In the genomic region with DNA sequence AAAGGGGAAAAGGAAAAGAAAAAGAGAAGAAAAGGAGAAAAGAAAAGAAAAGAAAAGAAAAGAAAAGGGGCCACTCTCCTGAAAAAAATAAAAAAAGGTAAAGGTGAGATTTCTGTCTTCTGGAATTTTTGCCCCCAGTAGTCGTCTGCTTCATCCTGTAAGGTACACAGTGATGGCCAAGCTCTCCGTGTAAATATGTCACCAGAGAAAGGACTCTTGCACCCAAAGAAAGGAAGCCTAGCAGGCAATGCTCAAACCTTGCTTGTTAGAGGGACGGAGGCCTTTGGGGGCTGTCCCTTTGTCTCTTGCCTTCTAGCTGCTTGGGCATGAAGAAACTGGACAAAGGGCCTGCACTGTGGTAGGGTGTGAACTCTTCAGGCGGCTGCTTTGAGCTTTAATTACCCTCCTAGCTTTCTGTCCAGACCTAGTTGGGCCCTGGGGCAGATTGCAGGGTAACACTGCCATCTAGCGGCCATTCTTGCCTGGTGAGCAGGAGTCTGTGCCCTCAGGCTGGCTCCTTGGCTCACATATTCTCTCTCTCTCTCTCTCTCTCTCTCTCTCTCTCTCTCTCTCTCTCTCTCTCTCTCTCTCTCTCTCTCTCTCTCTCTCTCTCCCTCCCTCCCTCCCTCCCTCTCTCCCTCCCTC, we compare ENCODE assay signal across 8 mouse cellular contexts.
DNase-seq lines count a peak whose midpoint lies in the region; ATAC-seq lines count a peak whose summit lies in the region.

No protein-coding gene starts in this region.

- ATAC-seq in intestine, embryonic 14.5 days (replicated peaks; ENCODE audit: low FRiP score, low TSS enrichment, low read depth), result peak; percentile 94
- peak; percentile 99 for ATAC-seq in midbrain, embryonic 11.5 days (ENCODE audit: low FRiP score)
- no peak for ATAC-seq in activated CD4-positive, CD25-positive, alpha-beta regulatory T cell, adult 4 months

- intact Hi-C loops in left cerebral cortex, postnatal 14 days (cut with DNase I), result loop anchor here (10.0 kb wide), 1 partner anchor 757 kb away; no protein-coding TSS in a partner anchor

- no peaks in the 10 kb centered on the region; the same call in 1 of the 2 replicates for H3K4me1 ChIP-seq in intestine, embryonic 14.5 days (replicated peaks; ENCODE audit: control insufficient read depth, insufficient read depth, low read length)
- H3K4me1 ChIP-seq in midbrain, embryonic 11.5 days (ENCODE audit: control insufficient read depth, insufficient read depth, low read length), result peaks cover 6% of the 10 kb centered on the region

- no peaks in the 10 kb centered on the region for H3K9me3 ChIP-seq in intestine, embryonic 14.5 days (ENCODE audit: control insufficient read depth, low read length)
- H3K9me3 ChIP-seq in midbrain, embryonic 11.5 days (ENCODE audit: control insufficient read depth, low read length), result no peaks in the 10 kb centered on the region

- no peaks in the 10 kb centered on the region for H3K36me3 ChIP-seq in intestine, embryonic 14.5 days (ENCODE audit: control insufficient read depth, insufficient read depth, low read length)
- no peaks in the 10 kb centered on the region for H3K36me3 ChIP-seq in midbrain, embryonic 11.5 days (ENCODE audit: control insufficient read depth, insufficient read depth, low read length)

- H3K9ac ChIP-seq in intestine, embryonic 14.5 days (ENCODE audit: low read length), result no peak overlapping the region
- 0 out of 2 replicates have a peak overlapping the region, but pooled peaks have one; percentile 31 for H3K9ac ChIP-seq in midbrain, embryonic 11.5 days (ENCODE audit: low read length)

- DNase-seq in adrenal gland, adult (ENCODE audit: inconsistent age in 2 of 2, low spot score in 1 of 2), result peak; percentile 67 to 93
- peak; percentile 96 for DNase-seq in embryo, embryonic 10 days (ENCODE audit: low spot score)
- peak; percentile 7 for DNase-seq in gastrocnemius, postnatal 25 days
- DNase-seq in intestine, embryonic 14.5 days (ENCODE audit: low spot score), result peak; percentile 95
- DNase-seq in left cerebral cortex, postnatal 14 days (ENCODE audit: low spot score in 2 of 2), result peak; percentile 91 to 95
- peak; percentile 99 for DNase-seq in midbrain, embryonic 11.5 days (ENCODE audit: low spot score, missing footprints)
- peak; percentile 19 for DNase-seq in skeletal muscle tissue, adult 2 months (ENCODE audit: low read depth, low spot score)

- H3K27me3 ChIP-seq in intestine, embryonic 14.5 days (replicated peaks; ENCODE audit: control insufficient read depth, insufficient read depth, low read length), result no peaks in the 10 kb centered on the region
- H3K27me3 ChIP-seq in midbrain, embryonic 11.5 days (ENCODE audit: control insufficient read depth, insufficient read depth, low read length), result no peaks in the 10 kb centered on the region

- peak overlapping the region; percentile 31; the same call in 1 of the 2 replicates for H3K4me2 ChIP-seq in intestine, embryonic 14.5 days (ENCODE audit: low read length)
- peak overlapping the region; percentile 19; the same call in 1 of the 2 replicates for H3K4me2 ChIP-seq in midbrain, embryonic 11.5 days

- WGBS in intestine, embryonic 14.5 days, result 8% methylated on average over 5 of the region's 5 CpGs
- 2% methylated on average over 5 of the region's 5 CpGs for WGBS in midbrain, embryonic 11.5 days

- no peak overlapping the region for H3K27ac ChIP-seq in intestine, embryonic 14.5 days (ENCODE audit: low read depth)
- H3K27ac ChIP-seq in midbrain, embryonic 11.5 days (ENCODE audit: low read depth, low read length), result 0 out of 2 replicates have a peak overlapping the region, but pooled peaks have one; percentile 44

- H3K4me3 ChIP-seq in intestine, embryonic 14.5 days (ENCODE audit: low read depth, low read length), result no peak overlapping the region
- no peak overlapping the region for H3K4me3 ChIP-seq in midbrain, embryonic 11.5 days (ENCODE audit: low read depth, low read length)

Comparison
In these comparisons a context has a peak if more than half of its experiments do, and no peak if none do; other contexts are left out.
1. DNase-seq: peak in every context shown above with its lines; median percentile 99 in midbrain, embryonic 11.5 days; 96 in embryo, embryonic 10 days; 95 in intestine, embryonic 14.5 days; 93 in left cerebral cortex, postnatal 14 days; 80 in adrenal gland, adult; 19 in skeletal muscle tissue, adult 2 months; 7 in gastrocnemius, postnatal 25 days.